Mouse (Mus musculus) spleen, adult 2 months (tissue): ENCODE results near the gene Vps13d. TPM values are rescaled to one million over a fixed set of nuclear protein-coding genes. Genes with fewer than 3 reads are reported as not detected.

Experiments used
- DNase-seq, 2 experiments: peaks; one replicate each; pipeline versions ENCODE4 v3.0.0 to v3.0.0-alpha.2; 2012 to 2021; ENCODE audit warnings: low spot score in 2 of 2, low read depth in 1 of 2
- H3K27ac ChIP-seq: fragments of 200-500 bp; 2 replicates; pipeline ENCODE4 v1.5.1; 2012; ENCODE audit warnings: low read length, inconsistent platforms; ENCODE audit not compliant: insufficient read depth
- H3K27me3 ChIP-seq: fragments of 200-500 bp; 2 replicates; pipeline ENCODE4 v1.6.1; 2012; ENCODE audit warnings: mild to moderate bottlenecking, moderate library complexity, low read length, inconsistent platforms; ENCODE audit not compliant: control insufficient read depth, insufficient read depth
- H3K36me3 ChIP-seq: fragments of 200-500 bp; 2 replicates; pipeline ENCODE4 v1.6.1; 2012; ENCODE audit warnings: mild to moderate bottlenecking, low read length, inconsistent platforms; ENCODE audit not compliant: control insufficient read depth, insufficient read depth
- H3K4me1 ChIP-seq: fragments of 200-500 bp; 2 replicates; pipeline ENCODE4 v1.6.1; 2011; ENCODE audit warnings: inconsistent platforms; ENCODE audit not compliant: control insufficient read depth, insufficient read depth, insufficient read length
- H3K4me3 ChIP-seq: fragments of 200-500 bp; 2 replicates; pipeline ENCODE4 v1.5.1; 2011; ENCODE audit warnings: mild to moderate bottlenecking, inconsistent platforms; ENCODE audit not compliant: insufficient read depth, insufficient read length; ENCODE audit errors: extremely low read depth
- CTCF ChIP-seq: fragments of 200-500 bp; IDR thresholded peaks from 2 replicates; pipeline ENCODE4 v1.5.1; 2011; ENCODE audit warnings: mild to moderate bottlenecking, inconsistent platforms; ENCODE audit not compliant: insufficient read depth, insufficient read length, insufficient replicate concordance; ENCODE audit errors: extremely low read depth
- POLR2A ChIP-seq: fragments of 200-500 bp; IDR thresholded peaks from 2 replicates; pipeline ENCODE4 v1.6.1; 2011; ENCODE audit warnings: low read depth, low read length, inconsistent platforms
- WGBS: fragments of 180-500 bp; shearing (Covaris S2); methylation state at CpG from one replicate; pipeline ENCODE4 v1.1.7; 2018; 5-methylcytosine and 5-hydroxymethylcytosine counted together
- polyA plus RNA-seq: library from polyadenylated mRNA; depleted of rRNA; stranded (reverse); fragments of >200 nt; gene quantifications from 2 replicates; pipeline ENCODE4 v1.2.3, GENCODE M21; 2012

The Vps13d gene
- polyA plus RNA-seq, 1 experiment, result 12.1 TPM

DNA sequence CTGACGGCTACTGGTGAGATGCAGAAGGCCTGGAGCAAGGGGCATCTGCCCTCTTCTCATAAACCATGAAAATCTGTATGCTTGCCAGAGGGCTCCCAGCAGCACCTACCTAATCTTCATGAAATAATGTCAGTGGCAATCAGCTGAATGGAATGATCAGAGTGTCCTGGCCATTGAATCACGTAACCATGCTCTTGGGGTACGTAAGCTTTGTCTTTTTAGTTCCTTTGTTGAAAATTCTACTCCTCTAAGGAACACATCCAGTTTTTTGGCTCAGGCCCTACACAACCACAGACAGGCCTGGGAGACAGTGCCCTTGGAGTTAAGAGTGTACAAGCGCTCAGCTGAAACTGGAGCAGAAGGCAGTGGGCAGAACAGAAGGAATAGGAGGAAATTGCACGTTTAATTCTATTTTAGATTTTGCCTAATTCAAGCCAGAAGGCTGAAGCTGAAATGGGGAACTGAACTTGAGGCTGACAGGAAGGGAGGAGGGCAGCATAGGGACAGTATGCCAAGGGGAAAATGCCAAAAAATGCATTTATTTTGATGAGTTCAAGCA is 98.2 kb downstream of the Vps13d start:
- no peak for TF ChIP-seq POLR2A
- TF ChIP-seq CTCF, result no peak
- Histone ChIP-seq H3K27me3 (no peaks in the 10 kb centered on the region), H3K4me3 (no peak overlapping the region), H3K4me1 (no peaks in the 10 kb centered on the region), H3K27ac (no peak overlapping the region), H3K36me3 (peaks cover 17% of the 10 kb centered on the region)
- WGBS, result 66% methylated on average over 5 of the region's 5 CpGs
- no peak for DNase-seq

- DNase-seq, result no peak
- H3K27ac ChIP-seq, result no peak overlapping the region
- TF ChIP-seq CTCF, result no peak
- no peak for TF ChIP-seq POLR2A
- H3K27me3 ChIP-seq, result no peaks in the 10 kb centered on the region
- peaks cover 42% of the 10 kb centered on the region for H3K36me3 ChIP-seq
- no peak overlapping the region for H3K4me3 ChIP-seq
- 90% methylated on average over 4 of the region's 4 CpGs for WGBS
- H3K4me1 ChIP-seq, result no peaks in the 10 kb centered on the region
These were observed 108.3 kb downstream of the Vps13d start for GRCm38 (mm10) chr4:145086509-145086908.

- Histone ChIP-seq H3K36me3 (peaks cover 33% of the 10 kb centered on the region), H3K4me3 (no peak overlapping the region), H3K27me3 (no peaks in the 10 kb centered on the region), H3K27ac (no peak overlapping the region), H3K4me1 (no peaks in the 10 kb centered on the region)
- WGBS, result 88% methylated on average over 2 of the region's 2 CpGs
- DNase-seq, result no peak
- no peak for TF ChIP-seq POLR2A
- TF ChIP-seq CTCF, result no peak
These were observed 115.5 kb downstream of the Vps13d start for GRCm38 (mm10) chr4:145079324-145079723.

- Histone ChIP-seq H3K36me3 (peaks cover 37% of the 10 kb centered on the region), H3K4me3 (no peak overlapping the region), H3K27ac (no peak overlapping the region), H3K27me3 (no peaks in the 10 kb centered on the region), H3K4me1 (no peaks in the 10 kb centered on the region)
- TF ChIP-seq POLR2A (no peak), CTCF (no peak)
- 90% methylated on average over 2 of the region's 2 CpGs for WGBS
- DNase-seq, result no peak
These were observed 120.5 kb downstream of the Vps13d start for GRCm38 (mm10) chr4:145074276-145074675.

DNA sequence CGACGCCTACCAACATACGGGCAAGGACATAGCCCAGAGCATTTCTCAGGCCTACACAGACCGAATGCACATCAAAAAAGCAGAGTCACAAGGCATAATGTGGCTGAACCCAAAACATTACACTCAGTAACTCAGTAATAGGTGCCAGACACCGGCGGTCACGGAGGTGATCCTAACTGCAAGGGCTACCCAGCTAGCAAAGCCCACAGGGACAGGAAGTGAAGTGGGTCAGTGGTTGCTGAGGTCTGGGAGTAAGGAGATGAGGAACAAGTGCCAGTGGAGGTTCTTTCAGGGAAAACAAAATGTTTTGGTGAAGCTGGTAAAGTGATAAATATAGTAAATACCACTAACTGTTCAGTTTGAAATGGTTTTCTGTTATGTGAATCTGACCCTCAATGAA is 121.1 kb downstream of the Vps13d start:
- no peak for TF ChIP-seq CTCF
- no peak for TF ChIP-seq POLR2A
- WGBS, result 71% methylated on average over 7 of the region's 7 CpGs
- Histone ChIP-seq H3K27ac (no peak overlapping the region), H3K36me3 (peaks cover 34% of the 10 kb centered on the region), H3K27me3 (no peaks in the 10 kb centered on the region), H3K4me1 (no peaks in the 10 kb centered on the region), H3K4me3 (no peak overlapping the region)
- DNase-seq, result no peak

DNA sequence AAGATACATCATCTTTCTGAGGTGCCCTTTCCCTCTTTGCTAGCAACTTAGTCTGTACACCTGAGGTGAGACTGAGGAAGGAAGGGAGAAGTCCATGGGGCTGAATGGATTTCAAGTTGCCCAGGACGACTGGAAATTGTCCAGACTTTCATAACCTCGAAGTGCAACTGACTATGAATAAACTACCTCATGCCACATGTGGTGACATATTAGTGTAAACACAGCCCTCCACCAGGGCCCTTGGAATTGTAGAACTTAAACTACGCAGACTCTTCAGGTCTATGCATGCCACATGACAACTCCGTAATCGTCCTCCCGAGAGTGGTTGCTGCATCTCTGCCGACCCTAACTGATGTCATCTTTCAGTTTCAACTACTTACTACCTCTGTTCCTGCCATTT is 122.9 kb downstream of the Vps13d start:
- no peak for TF ChIP-seq POLR2A
- no peak overlapping the region for H3K4me3 ChIP-seq
- no peak for DNase-seq
- peaks cover 35% of the 10 kb centered on the region for H3K36me3 ChIP-seq
- H3K27ac ChIP-seq, result no peak overlapping the region
- no peaks in the 10 kb centered on the region for H3K27me3 ChIP-seq
- WGBS, result 93% methylated on average over 7 of the region's 7 CpGs
- H3K4me1 ChIP-seq, result no peaks in the 10 kb centered on the region

DNA sequence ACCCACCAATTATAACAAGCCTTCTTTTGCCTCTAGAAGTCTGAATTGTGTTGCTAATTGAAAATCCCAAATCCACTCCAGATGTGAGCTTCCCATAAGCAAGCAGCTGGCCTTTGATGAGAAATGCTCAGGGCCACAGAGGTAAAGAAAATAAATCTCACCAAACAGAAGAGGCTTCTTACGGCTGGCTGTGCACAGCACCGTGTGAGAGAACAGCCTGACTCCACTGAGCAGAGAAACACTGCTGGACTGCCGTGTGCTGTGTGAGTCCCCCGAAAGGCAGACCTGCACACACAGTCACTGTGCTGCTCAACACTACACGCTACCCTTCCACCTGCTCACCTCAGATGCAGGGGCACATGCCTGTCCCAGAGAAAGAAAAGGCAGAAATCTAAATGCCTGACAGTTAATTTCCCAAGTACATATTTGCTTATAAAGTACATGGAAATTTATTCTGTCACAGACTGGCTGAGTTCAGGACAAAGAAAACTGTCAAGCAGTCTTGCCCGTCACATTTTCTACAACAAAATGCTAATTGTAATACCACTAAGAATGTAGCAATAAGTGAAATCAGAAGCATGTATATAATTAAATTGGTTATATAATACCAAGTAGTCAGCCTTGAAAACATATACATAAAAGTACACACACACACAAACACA is 127.7 kb downstream of the Vps13d start:
- WGBS, result 92% methylated on average over 6 of the region's 6 CpGs
- no peak overlapping the region for H3K27ac ChIP-seq
- H3K27me3 ChIP-seq, result no peaks in the 10 kb centered on the region
- no peak overlapping the region for H3K4me3 ChIP-seq
- H3K36me3 ChIP-seq, result peaks cover 25% of the 10 kb centered on the region
- H3K4me1 ChIP-seq, result no peaks in the 10 kb centered on the region
- DNase-seq, result no peak
- TF ChIP-seq CTCF, result no peak
- TF ChIP-seq POLR2A, result no peak
